Mouse (Mus musculus) midbrain, embryonic 10.5 days (tissue): ENCODE data around the gene Cfd. TPM values are rescaled to one million over a fixed set of nuclear protein-coding genes. Genes with fewer than 3 reads are reported as not detected.
A peak's percentile ranks its signal among the peaks of the same experiment; 100 is the strongest.
"Not testable (repeated sequence)": the region's sequence is repeated elsewhere in the genome, so short reads cannot be mapped to it uniquely, and the experiment has no call there.

Source experiments
- DNase-seq: peaks from one replicate; pipeline ENCODE4 v3.0.0-alpha.2; 2017; ENCODE audit warnings: low spot score
- H3K27ac ChIP-seq: fragments of 300-500 bp; sonication (generic); replicated peaks from 2 replicates; pipeline ENCODE4 v1.5.1; 2016; ENCODE audit warnings: mild to moderate bottlenecking
- H3K27me3 ChIP-seq: fragments of 300-500 bp; sonication (generic); 2 replicates; pipeline ENCODE4 v1.6.1; 2016; ENCODE audit warnings: low read depth, mild to moderate bottlenecking; ENCODE audit not compliant: poor library complexity, severe bottlenecking
- H3K36me3 ChIP-seq: fragments of 300-500 bp; sonication (generic); 2 replicates; pipeline ENCODE4 v1.6.1; 2016; ENCODE audit warnings: mild to moderate bottlenecking, moderate library complexity
- H3K4me1 ChIP-seq: fragments of 300-500 bp; sonication (generic); 2 replicates; pipeline ENCODE4 v1.6.1; 2016
- H3K4me3 ChIP-seq: fragments of 300-500 bp; sonication (generic); 2 replicates; pipeline ENCODE4 v1.5.1; 2016; ENCODE audit warnings: mild to moderate bottlenecking, moderate library complexity
- H3K9me3 ChIP-seq: fragments of 300-500 bp; sonication (generic); replicated peaks from 2 replicates; pipeline ENCODE4 v1.6.1; 2016; ENCODE audit warnings: mild to moderate bottlenecking
- whole genome bisulfite sequencing: fragments of 180-500 bp; shearing (Covaris S2); methylation state at CpG from one replicate; pipeline ENCODE4 v1.1.7; 2016; 5-methylcytosine and 5-hydroxymethylcytosine counted together
- polyA plus RNA-seq: library from polyadenylated mRNA; unstranded; fragments of >200 nt; fragmentation: Nextera tagmentation; extraction: Ambion mirVana; gene quantifications from 2 replicates; pipeline ENCODE4 v1.2.1, GENCODE M21; 2016

Cfd gene
- polyA plus RNA-seq, 1 experiment from 2014 or later, result not detected

- Histone ChIP-seq H3K9me3 (no peaks in the 10 kb centered on the region), H3K27ac (no peak overlapping the region), H3K36me3 (no peaks in the 10 kb centered on the region), H3K4me1 (peaks cover 44% of the 10 kb centered on the region), H3K27me3 (peaks cover 65% of the 10 kb centered on the region), H3K4me3 (no peak overlapping the region)
- no peak for DNase-seq
- 20% methylated on average over 9 of the region's 9 CpGs for WGBS
Measured at GRCm38 (mm10) chr10:79880721-79881120, 9.9 kb upstream of the Cfd start.

GRCm38 (mm10) chr10:79881981-79882380 lies 8.7 kb upstream of the Cfd start:
- Histone ChIP-seq H3K4me1 (peaks cover 42% of the 10 kb centered on the region), H3K36me3 (no peaks in the 10 kb centered on the region), H3K27me3 (peaks cover 64% of the 10 kb centered on the region), H3K9me3 (no peaks in the 10 kb centered on the region), H3K4me3 (peak overlapping the region; percentile 32), H3K27ac (no peak overlapping the region; the same call in 1 of the 2 replicates)
- 9% methylated on average over 22 of the region's 22 CpGs for WGBS
- no peak for DNase-seq

GRCm38 (mm10) chr10:79883297-79884084 lies 7.2 kb upstream of the Cfd start:
- H3K4me3 ChIP-seq, result peak overlapping the region; percentile 20; the same call in 1 of the 2 replicates
- no peak overlapping the region for H3K27ac ChIP-seq
- H3K4me1 ChIP-seq, result peaks cover 32% of the 10 kb centered on the region
- no peaks in the 10 kb centered on the region for H3K36me3 ChIP-seq
- H3K27me3 ChIP-seq, result peaks cover 62% of the 10 kb centered on the region
- DNase-seq, result peak; percentile 81
- WGBS, result 14% methylated on average over 22 of the region's 22 CpGs
- no peaks in the 10 kb centered on the region for H3K9me3 ChIP-seq

GRCm38 (mm10) chr10:79884446-79884845 lies 6.2 kb upstream of the Cfd start:
- no peak for DNase-seq
- Histone ChIP-seq H3K27me3 (peaks cover 58% of the 10 kb centered on the region), H3K9me3 (no peaks in the 10 kb centered on the region), H3K4me3 (no peak overlapping the region), H3K36me3 (no peaks in the 10 kb centered on the region), H3K27ac (no peak overlapping the region), H3K4me1 (peaks cover 30% of the 10 kb centered on the region)
- 78% methylated on average over 4 of the region's 4 CpGs for WGBS

GRCm38 (mm10) chr10:79884938-79885337 lies 5.7 kb upstream of the Cfd start:
- H3K4me1 ChIP-seq, result peaks cover 26% of the 10 kb centered on the region
- peaks cover 55% of the 10 kb centered on the region for H3K27me3 ChIP-seq
- not testable (repeated sequence) for H3K36me3 ChIP-seq, H3K27ac ChIP-seq, H3K4me3 ChIP-seq, H3K9me3 ChIP-seq, DNase-seq
- 84% methylated on average over 3 of the region's 3 CpGs for WGBS

GRCm38 (mm10) chr10:79886054-79886453 lies 4.6 kb upstream of the Cfd start, which contains the start of gene Elane:
Gene Elane, plus strand, starts transcription at chr10:79886247.
- Histone ChIP-seq H3K27me3 (peaks cover 54% of the 10 kb centered on the region), H3K27ac (no peak within 1 kb of the TSS)
- 88% methylated on average over 6 of the region's 6 CpGs for WGBS

GRCm38 (mm10) chr10:79886611-79887010 lies 4.0 kb upstream of the Cfd start:
- peaks cover 52% of the 10 kb centered on the region for H3K27me3 ChIP-seq
- WGBS, result 84% methylated on average over 8 of the region's 8 CpGs
- no peaks in the 10 kb centered on the region for H3K9me3 ChIP-seq
- peaks cover 21% of the 10 kb centered on the region for H3K4me1 ChIP-seq
- no peak overlapping the region for H3K4me3 ChIP-seq
- no peaks in the 10 kb centered on the region for H3K36me3 ChIP-seq
- no peak for DNase-seq
- H3K27ac ChIP-seq, result no peak overlapping the region

More at GRCm38 (mm10) chr10:79886054-79886453, 4.6 kb upstream of the Cfd start, which contains the start of gene Elane:
- no peaks in the 10 kb centered on the region for H3K36me3 ChIP-seq
- peaks cover 21% of the 10 kb centered on the region for H3K4me1 ChIP-seq
- no peak for DNase-seq
- no peaks in the 10 kb centered on the region for H3K9me3 ChIP-seq
- no peak within 1 kb of the TSS for H3K4me3 ChIP-seq

- no peaks in the 10 kb centered on the region for H3K4me1 ChIP-seq
- WGBS, result 97% methylated on average over 2 of the region's 2 CpGs
- no peak overlapping the region for H3K27ac ChIP-seq
- no peaks in the 10 kb centered on the region for H3K9me3 ChIP-seq
- no peak for DNase-seq
- H3K27me3 ChIP-seq, result peaks cover 29% of the 10 kb centered on the region
- peaks cover 6% of the 10 kb centered on the region; the same call in 1 of the 2 replicates for H3K36me3 ChIP-seq
- no peak overlapping the region for H3K4me3 ChIP-seq
Measured at GRCm38 (mm10) chr10:79889386-79889785, 1.3 kb upstream of the Cfd start.

- WGBS, result 47% methylated on average over 22 of the region's 22 CpGs
- Histone ChIP-seq H3K27me3 (peaks cover 46% of the 10 kb centered on the region), H3K36me3 (peaks cover 37% of the 10 kb centered on the region)
- DNase-seq, result peak; percentile 84
- H3K27ac ChIP-seq, H3K4me1 ChIP-seq, H3K4me3 ChIP-seq, H3K9me3 ChIP-seq: not testable (repeated sequence)
Measured at GRCm38 (mm10) chr10:79892451-79893118, 1.9 kb downstream of the Cfd start.

- H3K27ac ChIP-seq, result no peak overlapping the region
- no peaks in the 10 kb centered on the region for H3K9me3 ChIP-seq
- no peak overlapping the region for H3K4me3 ChIP-seq
- peaks cover 21% of the 10 kb centered on the region for H3K4me1 ChIP-seq
- peaks cover 60% of the 10 kb centered on the region for H3K27me3 ChIP-seq
- no peak for DNase-seq
- peaks cover 62% of the 10 kb centered on the region for H3K36me3 ChIP-seq
- WGBS, result 95% methylated on average over 16 of the region's 16 CpGs
Measured at GRCm38 (mm10) chr10:79896306-79896705, 5.7 kb downstream of the Cfd start.

GRCm38 (mm10) chr10:79896814-79897213 lies 6.2 kb downstream of the Cfd start:
- Histone ChIP-seq H3K4me3 (no peak overlapping the region), H3K4me1 (peaks cover 26% of the 10 kb centered on the region), H3K27ac (no peak overlapping the region), H3K27me3 (peaks cover 62% of the 10 kb centered on the region), H3K9me3 (no peaks in the 10 kb centered on the region), H3K36me3 (peaks cover 68% of the 10 kb centered on the region)
- WGBS, result 92% methylated on average over 13 of the region's 13 CpGs
- DNase-seq, result no peak

- peaks cover 74% of the 10 kb centered on the region for H3K36me3 ChIP-seq
- H3K27ac ChIP-seq, result no peak overlapping the region
- peaks cover 32% of the 10 kb centered on the region for H3K4me1 ChIP-seq
- WGBS, result 54% methylated on average over 20 of the region's 20 CpGs
- H3K9me3 ChIP-seq, result no peaks in the 10 kb centered on the region
- peaks cover 69% of the 10 kb centered on the region for H3K27me3 ChIP-seq
- no peak overlapping the region for H3K4me3 ChIP-seq
- DNase-seq, result no peak
Measured at GRCm38 (mm10) chr10:79897316-79898245, 6.9 kb downstream of the Cfd start.
